Comparison of ENCODE assay signal across 9 mouse cellular contexts in genomic region chr11:3371599-3372295, GRCm38 (mm10). TPM values are rescaled to one million over a fixed set of nuclear protein-coding genes. Genes with fewer than 3 reads are reported as not detected.
DNase-seq lines count a peak whose midpoint lies in the region; ATAC-seq lines count a peak whose summit lies in the region.
"Had no signal": no experiment of that assay in that cellular context is flagged by ENCODE, and none has a peak within 500 bp of the region (broad histone marks: within the 10 kb centered on the region; RNA-seq: fewer than 3 reads in every experiment).

No protein-coding gene starts in this region.

- H3K27ac ChIP-seq in heart, embryonic 13.5 days (replicated peaks), result peak overlapping the region; percentile 85
- no peak overlapping the region for H3K27ac ChIP-seq in brown adipose tissue, adult 24 weeks (replicated peaks; ENCODE audit: low read depth, low read length)
- peak overlapping the region; percentile 79 for H3K27ac ChIP-seq in hindbrain, embryonic 11.5 days (ENCODE audit: low read depth, low read length)
- H3K27ac ChIP-seq in midbrain, embryonic 11.5 days (ENCODE audit: low read depth, low read length), result peak overlapping the region; percentile 73

- ATAC-seq in heart, embryonic 13.5 days (ENCODE audit: extremely low read depth, insufficient number of reproducible peaks, low FRiP score, low TSS enrichment), result no peak
- ATAC-seq in hindbrain, embryonic 11.5 days (ENCODE audit: low FRiP score), result peak; percentile 73
- no peak for ATAC-seq in midbrain, embryonic 11.5 days (ENCODE audit: low FRiP score)

- H3K9ac ChIP-seq in heart, embryonic 13.5 days, result peak overlapping the region; percentile 87
- H3K9ac ChIP-seq in hindbrain, embryonic 11.5 days (ENCODE audit: low read depth, low read length), result peak overlapping the region; percentile 62; the same call in 1 of the 2 replicates
- peak overlapping the region; percentile 73 for H3K9ac ChIP-seq in midbrain, embryonic 11.5 days (ENCODE audit: low read length)

- no peaks in the 10 kb centered on the region for H3K9me3 ChIP-seq in heart, embryonic 13.5 days
- H3K9me3 ChIP-seq in hindbrain, embryonic 11.5 days (ENCODE audit: control insufficient read depth, low read length), result no peaks in the 10 kb centered on the region
- no peaks in the 10 kb centered on the region for H3K9me3 ChIP-seq in midbrain, embryonic 11.5 days (ENCODE audit: control insufficient read depth, low read length)

- H3K4me1 ChIP-seq in heart, embryonic 13.5 days, result peaks cover 75% of the 10 kb centered on the region
- peaks cover 4% of the 10 kb centered on the region; the same call in 1 of the 2 replicates for H3K4me1 ChIP-seq in brown adipose tissue, adult 24 weeks (ENCODE audit: control insufficient read depth, insufficient read depth, insufficient read length, low read length)
- H3K4me1 ChIP-seq in hindbrain, embryonic 11.5 days (replicated peaks; ENCODE audit: control insufficient read depth, insufficient read depth, low read length), result peaks cover 4% of the 10 kb centered on the region; the same call in 1 of the 2 replicates
- H3K4me1 ChIP-seq in midbrain, embryonic 11.5 days (ENCODE audit: control insufficient read depth, insufficient read depth, low read length), result peaks cover 30% of the 10 kb centered on the region

- no peaks in the 10 kb centered on the region; the same call in 1 of the 2 replicates for H3K36me3 ChIP-seq in heart, embryonic 13.5 days
- no peaks in the 10 kb centered on the region for H3K36me3 ChIP-seq in hindbrain, embryonic 11.5 days (ENCODE audit: control insufficient read depth, insufficient read depth, low read length)
- no peaks in the 10 kb centered on the region for H3K36me3 ChIP-seq in midbrain, embryonic 11.5 days (ENCODE audit: control insufficient read depth, insufficient read depth, low read length)

- H3K4me2 ChIP-seq in heart, embryonic 13.5 days, result peak overlapping the region; percentile 85
- H3K4me2 ChIP-seq in hindbrain, embryonic 11.5 days (replicated peaks; ENCODE audit: low read depth, low read length), result peak overlapping the region; percentile 72
- H3K4me2 ChIP-seq in midbrain, embryonic 11.5 days, result peak overlapping the region; percentile 88

- WGBS in heart, embryonic 13.5 days, result 20% methylated on average over 7 of the region's 7 CpGs
- WGBS in hindbrain, embryonic 11.5 days, result 19% methylated on average over 7 of the region's 7 CpGs
- WGBS in midbrain, embryonic 11.5 days, result 23% methylated on average over 7 of the region's 7 CpGs

- H3K4me3 ChIP-seq in heart, embryonic 13.5 days, result peak overlapping the region; percentile 69
- H3K4me3 ChIP-seq in brown adipose tissue, adult 24 weeks (ENCODE audit: insufficient read depth, low read depth, low read length), result peak overlapping the region; percentile 67
- peak overlapping the region; percentile 55 for H3K4me3 ChIP-seq in hindbrain, embryonic 11.5 days (ENCODE audit: low read depth, low read length)
- H3K4me3 ChIP-seq in midbrain, embryonic 11.5 days (ENCODE audit: low read depth, low read length), result peak overlapping the region; percentile 57

- H3K27me3 ChIP-seq in heart, embryonic 13.5 days (replicated peaks), result no peaks in the 10 kb centered on the region
- no peaks in the 10 kb centered on the region for H3K27me3 ChIP-seq in hindbrain, embryonic 11.5 days (ENCODE audit: control insufficient read depth, insufficient read depth, low read length)
- no peaks in the 10 kb centered on the region for H3K27me3 ChIP-seq in midbrain, embryonic 11.5 days (ENCODE audit: control insufficient read depth, insufficient read depth, low read length)
- H3K27me3 ChIP-seq: Patski had no signal

- DNase-seq in heart, postnatal 4 days, result no peak
- DNase-seq in hindbrain, embryonic 11.5 days (ENCODE audit: low spot score), result no peak
- peak; percentile 97 for DNase-seq in midbrain, embryonic 11.5 days (ENCODE audit: low spot score, missing footprints)
- no peak for DNase-seq in left cerebral cortex, adult 18-20 months (ENCODE audit: low spot score in 2 of 2)
- DNase-seq in cerebellum, adult 8-10 months, result no peak
- DNase-seq in c-Kit-positive CD71-positive TER-119-positive erythroid progenitor cells, embryonic 14.5 days (ENCODE audit: low spot score), result no peak

RNA-seq across cellular contexts. Expression of gene Limk2, which starts 37.2 kb away (rescaled TPM):
- 50.4 and 58.3 TPM in 2 replicates for polyA plus RNA-seq in heart, embryonic 13.5 days (2015; fragmentation: Nextera tagmentation; extraction: Ambion mirVana)
- total RNA-seq in heart, postnatal 4 days (2021), result 10 to 100 TPM; 31.8 to 34.4 TPM
- 9.6 and 13.9 TPM in 2 replicates for polyA plus RNA-seq in brown adipose tissue, adult 24 weeks (2012; ENCODE audit: insufficient read depth, insufficient read length, missing spikeins)
- polyA plus RNA-seq in hindbrain, embryonic 11.5 days (2014; fragmentation: Nextera tagmentation; extraction: Ambion mirVana), result 74.8 and 75.0 TPM in 2 replicates
- 62.6 and 63.4 TPM in 2 replicates for polyA plus RNA-seq in midbrain, embryonic 11.5 days (2014; fragmentation: Nextera tagmentation; extraction: Ambion mirVana)
- 100 to 1,000 TPM in 1 of 2 experiments, 10 to 100 TPM in 1; 98.4 to 114 TPM for total RNA-seq in left cerebral cortex, adult 18-20 months (2021)

RNA-seq across cellular contexts. Expression of gene Pik3ip1, which starts 41.5 kb away (rescaled TPM):
- 19.0 and 25.9 TPM in 2 replicates for polyA plus RNA-seq in heart, embryonic 13.5 days (2015; fragmentation: Nextera tagmentation; extraction: Ambion mirVana)
- total RNA-seq in heart, postnatal 4 days (2021), result 10 to 100 TPM; 11.7 to 12.0 TPM
- polyA plus RNA-seq in brown adipose tissue, adult 24 weeks (2012; ENCODE audit: insufficient read depth, insufficient read length, missing spikeins), result 1.4 and 3.8 TPM in 2 replicates
- polyA plus RNA-seq in hindbrain, embryonic 11.5 days (2014; fragmentation: Nextera tagmentation; extraction: Ambion mirVana), result 11.5 and 12.0 TPM in 2 replicates
- polyA plus RNA-seq in midbrain, embryonic 11.5 days (2014; fragmentation: Nextera tagmentation; extraction: Ambion mirVana), result 10.5 and 12.1 TPM in 2 replicates
- 10 to 100 TPM; 27.8 to 32.3 TPM for total RNA-seq in left cerebral cortex, adult 18-20 months (2021)
